Mouse (Mus musculus): ENCODE measurements around the gene Zfp692. TPM values are rescaled to one million over a fixed set of nuclear protein-coding genes. Genes with fewer than 3 reads are reported as not detected.

The Zfp692 gene
- polyA plus RNA-seq, 1 experiment from 2014 or later: 28.8 TPM

GRCm38 (mm10) chr11:58314069-58314468 is 7.2 kb downstream of the Zfp692 start:
- 79% methylated on average over 6 of the region's 6 CpGs for WGBS
- H3K27ac ChIP-seq: no peak overlapping the region

GRCm38 (mm10) chr11:58315536-58316168 is 8.8 kb downstream of the Zfp692 start:
- peaks cover 61% of the 10 kb centered on the region for H3K36me3 ChIP-seq
- no peak for ATAC-seq

More at GRCm38 (mm10) chr11:58314069-58314468, 7.2 kb downstream of the Zfp692 start:
- ATAC-seq: no peak
- Histone ChIP-seq H3K9ac (replicated peaks) (no peak overlapping the region), H3K4me1 (replicated peaks) (no peaks in the 10 kb centered on the region), H3K27me3 (no peaks in the 10 kb centered on the region), H3K9me3 (no peaks in the 10 kb centered on the region), H3K4me2 (replicated peaks) (no peak overlapping the region), H3K36me3 (peaks cover 60% of the 10 kb centered on the region), H3K4me3 (replicated peaks) (no peak overlapping the region)

GRCm38 (mm10) chr11:58316344-58316743 is 9.5 kb downstream of the Zfp692 start:
- no peak overlapping the region for H3K9ac ChIP-seq (replicated peaks)
- no peaks in the 10 kb centered on the region for H3K27me3 ChIP-seq
- H3K4me1 ChIP-seq (replicated peaks): no peaks in the 10 kb centered on the region
- ATAC-seq: peak; percentile 37; the same call in 1 of the 2 replicates
- no peaks in the 10 kb centered on the region for H3K9me3 ChIP-seq
- WGBS: 81% methylated on average over 17 of the region's 17 CpGs
- H3K4me3 ChIP-seq (replicated peaks): no peak overlapping the region
- peaks cover 56% of the 10 kb centered on the region for H3K36me3 ChIP-seq
- H3K27ac ChIP-seq: no peak overlapping the region
- no peak overlapping the region for H3K4me2 ChIP-seq (replicated peaks)

More at GRCm38 (mm10) chr11:58315536-58316168, 8.8 kb downstream of the Zfp692 start:
- H3K27me3 ChIP-seq: no peaks in the 10 kb centered on the region
- no peaks in the 10 kb centered on the region for H3K4me1 ChIP-seq (replicated peaks)
- WGBS: 96% methylated on average over 5 of the region's 5 CpGs
- no peak overlapping the region for H3K27ac ChIP-seq
- H3K4me3 ChIP-seq (replicated peaks): no peak overlapping the region
- no peak overlapping the region for H3K9ac ChIP-seq (replicated peaks)
- no peaks in the 10 kb centered on the region for H3K9me3 ChIP-seq
- no peak overlapping the region for H3K4me2 ChIP-seq (replicated peaks)

GRCm38 (mm10) chr11:58316768-58317390 is 10.0 kb downstream of the Zfp692 start:
- no peaks in the 10 kb centered on the region for H3K9me3 ChIP-seq
- WGBS: 73% methylated on average over 28 of the region's 28 CpGs
- peak; percentile 43; the same call in 1 of the 2 replicates for ATAC-seq
- no peaks in the 10 kb centered on the region for H3K27me3 ChIP-seq
- no peak overlapping the region for H3K9ac ChIP-seq (replicated peaks)
- H3K27ac ChIP-seq: no peak overlapping the region
- no peak overlapping the region for H3K4me3 ChIP-seq (replicated peaks)
- H3K36me3 ChIP-seq: peaks cover 55% of the 10 kb centered on the region
- no peak overlapping the region for H3K4me2 ChIP-seq (replicated peaks)
- peaks cover 4% of the 10 kb centered on the region for H3K4me1 ChIP-seq (replicated peaks)

- H3K9me3 ChIP-seq: no peaks in the 10 kb centered on the region
- peaks cover 20% of the 10 kb centered on the region for H3K4me1 ChIP-seq (replicated peaks)
- peak overlapping the region; percentile 87 for H3K4me2 ChIP-seq (replicated peaks)
- peak overlapping the region; percentile 89 for H3K9ac ChIP-seq (replicated peaks)
- peaks cover 32% of the 10 kb centered on the region for H3K36me3 ChIP-seq
- under 1% methylated on average over 55 of the region's 63 CpGs for WGBS
- H3K27ac ChIP-seq: peak overlapping the region; percentile 95
- H3K4me3 ChIP-seq (replicated peaks): peak overlapping the region; percentile 82
- no peaks in the 10 kb centered on the region for H3K27me3 ChIP-seq
- peak; percentile 99 for ATAC-seq
Observed at GRCm38 (mm10) chr11:58322824-58323569, 16.1 kb downstream of the Zfp692 start.

- Histone ChIP-seq H3K9me3 (no peaks in the 10 kb centered on the region), H3K27ac (peak overlapping the region; percentile 95), H3K4me2 (replicated peaks) (peak overlapping the region; percentile 87), H3K27me3 (no peaks in the 10 kb centered on the region), H3K9ac (replicated peaks) (peak overlapping the region; percentile 89), H3K36me3 (peaks cover 25% of the 10 kb centered on the region), H3K4me3 (replicated peaks) (peak overlapping the region; percentile 82), H3K4me1 (replicated peaks) (peaks cover 26% of the 10 kb centered on the region)
- 14% methylated on average over 24 of the region's 24 CpGs for WGBS
- ATAC-seq: no peak; the same call in 1 of the 2 replicates
Observed at GRCm38 (mm10) chr11:58323570-58324340, 16.9 kb downstream of the Zfp692 start.

GRCm38 (mm10) chr11:58324614-58325229 is 17.9 kb downstream of the Zfp692 start:
- Histone ChIP-seq H3K9ac (replicated peaks) (no peak overlapping the region), H3K27ac (no peak overlapping the region), H3K4me1 (replicated peaks) (peaks cover 34% of the 10 kb centered on the region), H3K27me3 (no peaks in the 10 kb centered on the region), H3K36me3 (peaks cover 19% of the 10 kb centered on the region), H3K4me3 (replicated peaks) (no peak overlapping the region), H3K4me2 (replicated peaks) (no peak overlapping the region), H3K9me3 (no peaks in the 10 kb centered on the region)
- no peak for ATAC-seq
- WGBS: 93% methylated on average over 3 of the region's 3 CpGs

- ATAC-seq: no peak
- Histone ChIP-seq H3K27me3 (no peaks in the 10 kb centered on the region), H3K4me1 (replicated peaks) (peaks cover 40% of the 10 kb centered on the region), H3K9ac (replicated peaks) (no peak overlapping the region), H3K36me3 (peaks cover 15% of the 10 kb centered on the region), H3K4me2 (replicated peaks) (no peak overlapping the region), H3K9me3 (no peaks in the 10 kb centered on the region), H3K27ac (no peak overlapping the region), H3K4me3 (replicated peaks) (no peak overlapping the region)
- 94% methylated on average over 3 of the region's 3 CpGs for WGBS
Observed at GRCm38 (mm10) chr11:58326781-58327180, 19.9 kb downstream of the Zfp692 start.

GRCm38 (mm10) chr11:58329906-58330275 is 23.0 kb downstream of the Zfp692 start:
- Histone ChIP-seq H3K4me1 (replicated peaks) (peaks cover 47% of the 10 kb centered on the region), H3K27me3 (no peaks in the 10 kb centered on the region), H3K27ac (peak overlapping the region; percentile 72), H3K9me3 (no peaks in the 10 kb centered on the region), H3K36me3 (peaks cover 35% of the 10 kb centered on the region), H3K4me3 (replicated peaks) (peak overlapping the region; percentile 84), H3K9ac (replicated peaks) (peak overlapping the region; percentile 87), H3K4me2 (replicated peaks) (peak overlapping the region; percentile 99)
- under 1% methylated on average over 21 of the region's 21 CpGs for WGBS
- ATAC-seq: peak; percentile 53

- peaks cover 47% of the 10 kb centered on the region for H3K4me1 ChIP-seq (replicated peaks)
Observed at GRCm38 (mm10) chr11:58330276-58331148, 23.6 kb downstream of the Zfp692 start, which contains the start of the genes Zfp672 and Sh3bp5l. TSS of gene Zfp672 (minus strand) at chr11:58330339. TSS of gene Sh3bp5l (plus strand) at chr11:58330724.

More at GRCm38 (mm10) chr11:58330276-58331148, 23.6 kb downstream of the Zfp692 start, which contains the start of the genes Zfp672 and Sh3bp5l:
- Histone ChIP-seq H3K9ac (replicated peaks) (peak within 1 kb of the TSS; percentile 87), H3K36me3 (peaks cover 36% of the 10 kb centered on the region), H3K9me3 (no peaks in the 10 kb centered on the region), H3K27me3 (no peaks in the 10 kb centered on the region), H3K4me3 (replicated peaks) (peak within 1 kb of the TSS; percentile 84), H3K4me2 (replicated peaks) (peak within 1 kb of the TSS; percentile 99), H3K27ac (peak within 1 kb of the TSS; percentile 72)
- under 1% methylated on average over 52 of the region's 52 CpGs for WGBS
- peak; percentile 95 for ATAC-seq

Data from midbrain, embryonic 13.5 days (tissue).